Mouse (Mus musculus): ENCODE data around the gene Zdhhc17.

The Zdhhc17 gene

GRCm38 (mm10) chr10:111009641-111010479 lies at the start of gene Zdhhc17:
Gene Zdhhc17 (minus strand): TSS chr10:111010140.
- no peak for DNase-seq (ENCODE audit: extremely low spot score, low read depth, low spot score)

GRCm38 (mm10) chr10:111055770-111056169 lies 45.8 kb upstream of the Zdhhc17 start:
- DNase-seq (ENCODE audit: extremely low spot score, low read depth, low spot score), result no peak

- DNase-seq (ENCODE audit: extremely low spot score, low read depth, low spot score), result no peak
Measured at GRCm38 (mm10) chr10:111051606-111052005, 41.7 kb upstream of the Zdhhc17 start.

GRCm38 (mm10) chr10:111050511-111050910 lies 40.6 kb upstream of the Zdhhc17 start:
- no peak for DNase-seq (ENCODE audit: extremely low spot score, low read depth, low spot score)

- DNase-seq (ENCODE audit: extremely low spot score, low read depth, low spot score), result no peak
Measured at GRCm38 (mm10) chr10:111050061-111050460, 40.1 kb upstream of the Zdhhc17 start.

GRCm38 (mm10) chr10:111047895-111048294 lies 38.0 kb upstream of the Zdhhc17 start:
- DNase-seq (ENCODE audit: extremely low spot score, low read depth, low spot score), result no peak

- no peak for DNase-seq (ENCODE audit: extremely low spot score, low read depth, low spot score)
Measured at GRCm38 (mm10) chr10:111040078-111040656, 30.2 kb upstream of the Zdhhc17 start.

GRCm38 (mm10) chr10:111036851-111037250 lies 26.9 kb upstream of the Zdhhc17 start:
- DNase-seq (ENCODE audit: extremely low spot score, low read depth, low spot score), result no peak

GRCm38 (mm10) chr10:111035134-111035533 lies 25.2 kb upstream of the Zdhhc17 start:
- no peak for DNase-seq (ENCODE audit: extremely low spot score, low read depth, low spot score)

GRCm38 (mm10) chr10:111031511-111032365 lies 21.8 kb upstream of the Zdhhc17 start:
- no peak for DNase-seq (ENCODE audit: extremely low spot score, low read depth, low spot score)

GRCm38 (mm10) chr10:111030845-111031244 lies 20.9 kb upstream of the Zdhhc17 start:
- DNase-seq (ENCODE audit: extremely low spot score, low read depth, low spot score), result no peak

- DNase-seq (ENCODE audit: extremely low spot score, low read depth, low spot score), result no peak
Measured at GRCm38 (mm10) chr10:111026106-111026505, 16.2 kb upstream of the Zdhhc17 start.

GRCm38 (mm10) chr10:111024746-111025145 lies 14.8 kb upstream of the Zdhhc17 start:
- no peak for DNase-seq (ENCODE audit: extremely low spot score, low read depth, low spot score)

- no peak for DNase-seq (ENCODE audit: extremely low spot score, low read depth, low spot score)
Measured at GRCm38 (mm10) chr10:111014476-111014875, 4.5 kb upstream of the Zdhhc17 start.

GRCm38 (mm10) chr10:111013265-111013664 lies 3.3 kb upstream of the Zdhhc17 start:
- DNase-seq (ENCODE audit: extremely low spot score, low read depth, low spot score), result no peak

- no peak for DNase-seq (ENCODE audit: extremely low spot score, low read depth, low spot score)
Measured at GRCm38 (mm10) chr10:111012496-111013038, 2.6 kb upstream of the Zdhhc17 start.

- DNase-seq (ENCODE audit: extremely low spot score, low read depth, low spot score), result no peak
Measured at GRCm38 (mm10) chr10:111011226-111011765, 1.4 kb upstream of the Zdhhc17 start.

GRCm38 (mm10) chr10:111010480-111011225 lies 713 bp upstream of the Zdhhc17 start:
- DNase-seq (ENCODE audit: extremely low spot score, low read depth, low spot score), result no peak

- DNase-seq (ENCODE audit: extremely low spot score, low read depth, low spot score), result no peak
Measured at GRCm38 (mm10) chr10:111009113-111009640, 763 bp downstream of the Zdhhc17 start.

GRCm38 (mm10) chr10:111007687-111008086 lies 2.3 kb downstream of the Zdhhc17 start:
- DNase-seq (ENCODE audit: extremely low spot score, low read depth, low spot score), result no peak
